Mouse (Mus musculus) kidney, embryonic 14.5 days (tissue): ENCODE results near the gene Gm28576. TPM values are rescaled to one million over a fixed set of nuclear protein-coding genes. Genes with fewer than 3 reads are reported as not detected.
"Not testable (repeated sequence)": the region's sequence is repeated elsewhere in the genome, so short reads cannot be mapped to it uniquely, and the experiment has no call there.

Source experiments
- ATAC-seq: fragments of 200-750 bp; cut with Nextera tagmentation; 2 replicates; pipeline ENCODE4 v1.8.0; 2017; ENCODE audit warnings: moderate number of reproducible peaks, mild to moderate bottlenecking, moderate TSS enrichment, moderate library complexity; ENCODE audit not compliant: low FRiP score, low TSS enrichment
- H3K27ac ChIP-seq: fragments of 300-500 bp; sonication (generic); 2 replicates; pipeline ENCODE4 v1.5.1; 2014; ENCODE audit warnings: low read depth, mild to moderate bottlenecking, low read length, moderate library complexity, mixed read lengths
- H3K27me3 ChIP-seq: fragments of 300-500 bp; sonication (generic); 2 replicates; pipeline ENCODE4 v1.6.1; 2014; ENCODE audit warnings: mild to moderate bottlenecking, low read length; ENCODE audit not compliant: control insufficient read depth, insufficient read depth
- H3K36me3 ChIP-seq: fragments of 300-500 bp; sonication (generic); 2 replicates; pipeline ENCODE4 v1.6.1; 2014; ENCODE audit warnings: low read length, mixed read lengths; ENCODE audit not compliant: control insufficient read depth, insufficient read depth
- H3K4me1 ChIP-seq: fragments of 300-500 bp; sonication (generic); 2 replicates; pipeline ENCODE4 v1.6.1; 2014; ENCODE audit warnings: low read length, mixed read lengths; ENCODE audit not compliant: control insufficient read depth, insufficient read depth
- H3K4me2 ChIP-seq: fragments of 300-500 bp; sonication (generic); replicated peaks from 2 replicates; pipeline ENCODE4 v1.6.1; 2014; ENCODE audit warnings: low read depth, mild to moderate bottlenecking, low read length
- H3K4me3 ChIP-seq: fragments of 300-500 bp; sonication (generic); 2 replicates; pipeline ENCODE4 v1.5.1; 2014; ENCODE audit warnings: mild to moderate bottlenecking, low read length
- H3K9ac ChIP-seq: fragments of 300-500 bp; sonication (generic); 2 replicates; pipeline ENCODE4 v1.6.1; 2014; ENCODE audit warnings: low read depth, mild to moderate bottlenecking, low read length, moderate library complexity
- H3K9me3 ChIP-seq: fragments of 300-500 bp; sonication (generic); 2 replicates; pipeline ENCODE4 v1.6.1; 2016; ENCODE audit warnings: low read length; ENCODE audit not compliant: control insufficient read depth
- WGBS: fragments of 180-500 bp; shearing (Covaris S2); extraction: QIAGEN DNeasy Blood & Tissue Kit; methylation state at CpG from one replicate; pipeline ENCODE4 v1.1.7; 2014; 5-methylcytosine and 5-hydroxymethylcytosine counted together
- polyA plus RNA-seq: library from polyadenylated mRNA; unstranded; fragments of >200 nt; fragmentation: Nextera tagmentation; extraction: Ambion mirVana; gene quantifications from 2 replicates; pipeline ENCODE4 v1.2.1, GENCODE M21; 2014

Gene Gm28576
- polyA plus RNA-seq, result not detected in 2 replicates

GRCm38 (mm10) chrY:7722641-7723040 lies at the start of gene Gm28576:
Gene Gm28576 (plus strand): TSS chrY:7722941.
- not testable (repeated sequence) for H3K36me3 ChIP-seq, H3K27ac ChIP-seq, H3K4me3 ChIP-seq, H3K9me3 ChIP-seq, H3K27me3 ChIP-seq, H3K4me1 ChIP-seq, H3K4me2 ChIP-seq, H3K9ac ChIP-seq, ATAC-seq
- no CpG with 5 or more reads among the region's 8 CpGs for WGBS

Other genes starting within 250 kb of the Gm28576 start
- gene Gm20826, start 84.5 kb upstream of the Gm28576 start, polyA plus RNA-seq, result 0.07 TPM in 1 of 2 replicates, not detected in the other